In genomic region chr6:40350856-40351255, GRCm38 (mm10) we compare ENCODE assay signal across 14 mouse cellular contexts.
"Had no signal": no experiment of that assay in that cellular context is flagged by ENCODE, and none has a peak within 500 bp of the region (broad histone marks: within the 10 kb centered on the region; RNA-seq: fewer than 3 reads in every experiment).

No protein-coding gene starts in this region.

- H3K36me3 ChIP-seq: midbrain, embryonic 15.5 days had no signal

- H3K4me3 ChIP-seq: megakaryocyte, embryonic 14.5 days; midbrain, embryonic 13.5 days; midbrain, embryonic 15.5 days; neural tube, embryonic 12.5 days; stomach, embryonic 15.5 days had no signal

- H3K27me3 ChIP-seq: megakaryocyte, embryonic 14.5 days; midbrain, embryonic 13.5 days; midbrain, embryonic 15.5 days; neural tube, embryonic 12.5 days; stomach, embryonic 15.5 days had no signal

- H3K9me3 ChIP-seq: midbrain, embryonic 13.5 days; midbrain, embryonic 15.5 days; neural tube, embryonic 12.5 days; stomach, embryonic 15.5 days had no signal

- H3K27ac ChIP-seq: macrophage; midbrain, embryonic 13.5 days; midbrain, embryonic 15.5 days; neural tube, embryonic 12.5 days; stomach, embryonic 15.5 days; stomach, postnatal 0 days had no signal

- DNase-seq: lung, adult 18-20 months; lung, embryonic 14.5 days; lung, postnatal 10 days; right cerebral cortex, postnatal 14 days; thymus, adult 2 months; thymus, postnatal 25 days; thymus, postnatal 4 days had no signal

- H3K4me1 ChIP-seq: midbrain, embryonic 13.5 days; midbrain, embryonic 15.5 days; neural tube, embryonic 12.5 days; stomach, embryonic 15.5 days had no signal
